Mouse (Mus musculus) hindbrain, embryonic 10.5 days (tissue): ENCODE measurements at regions not wholly inside any gene's neighbourhood (a gene's known extent, or its start where the extent isn't known, plus 50 kb on each side); places are given as distances from the start of the nearest gene placed in this dataset.
"Not testable (repeated sequence)": the region's sequence is repeated elsewhere in the genome, so short reads cannot be mapped to it uniquely, and the experiment has no call there.

ENCODE experiments used
- DNase-seq: peaks from one replicate; pipeline ENCODE4 v3.0.0-alpha.2; 2017; ENCODE audit warnings: low spot score
- H3K27ac ChIP-seq: fragments of 300-500 bp; sonication (generic); 2 replicates; pipeline ENCODE4 v1.5.1; 2016; ENCODE audit warnings: mild to moderate bottlenecking, moderate library complexity
- H3K27me3 ChIP-seq: fragments of 300-500 bp; sonication (generic); 2 replicates; pipeline ENCODE4 v1.6.1; 2016; ENCODE audit warnings: mild to moderate bottlenecking; ENCODE audit not compliant: poor library complexity, insufficient read depth, severe bottlenecking
- H3K36me3 ChIP-seq: fragments of 300-500 bp; sonication (generic); 2 replicates; pipeline ENCODE4 v1.6.1; 2016; ENCODE audit warnings: mild to moderate bottlenecking, moderate library complexity
- H3K4me1 ChIP-seq: fragments of 300-500 bp; sonication (generic); replicated peaks from 2 replicates; pipeline ENCODE4 v1.6.1; 2016; ENCODE audit warnings: mild to moderate bottlenecking
- H3K4me3 ChIP-seq: fragments of 300-500 bp; sonication (generic); 2 replicates; pipeline ENCODE4 v1.5.1; 2016; ENCODE audit warnings: mild to moderate bottlenecking, moderate library complexity
- H3K9me3 ChIP-seq: fragments of 300-500 bp; sonication (generic); 2 replicates; pipeline ENCODE4 v1.6.1; 2016; ENCODE audit warnings: mild to moderate bottlenecking, moderate library complexity
- WGBS: fragments of 180-500 bp; shearing (Covaris S2); methylation state at CpG from one replicate; pipeline ENCODE4 v1.1.7; 2016; 5-methylcytosine and 5-hydroxymethylcytosine counted together

- no peak overlapping the region for H3K27ac ChIP-seq
- 84% methylated on average over 2 of the region's 2 CpGs for whole genome bisulfite sequencing
- DNase-seq = no peak
- no peaks in the 10 kb centered on the region for H3K36me3 ChIP-seq
- H3K4me1 ChIP-seq = no peaks in the 10 kb centered on the region; the same call in 1 of the 2 replicates
- H3K4me3 ChIP-seq = no peak overlapping the region
- no peaks in the 10 kb centered on the region for H3K27me3 ChIP-seq
- no peaks in the 10 kb centered on the region for H3K9me3 ChIP-seq
Measured at GRCm38 (mm10) chr12:45464952-45465351, 390.4 kb upstream of the Stxbp6 start.

GRCm38 (mm10) chr12:45458746-45459145 lies 384.2 kb upstream of the Stxbp6 start:
- H3K27me3 ChIP-seq, H3K9me3 ChIP-seq, H3K27ac ChIP-seq, H3K4me1 ChIP-seq, H3K4me3 ChIP-seq, H3K36me3 ChIP-seq, DNase-seq: not testable (repeated sequence)
- 84% methylated on average over 8 of the region's 8 CpGs for WGBS

DNA sequence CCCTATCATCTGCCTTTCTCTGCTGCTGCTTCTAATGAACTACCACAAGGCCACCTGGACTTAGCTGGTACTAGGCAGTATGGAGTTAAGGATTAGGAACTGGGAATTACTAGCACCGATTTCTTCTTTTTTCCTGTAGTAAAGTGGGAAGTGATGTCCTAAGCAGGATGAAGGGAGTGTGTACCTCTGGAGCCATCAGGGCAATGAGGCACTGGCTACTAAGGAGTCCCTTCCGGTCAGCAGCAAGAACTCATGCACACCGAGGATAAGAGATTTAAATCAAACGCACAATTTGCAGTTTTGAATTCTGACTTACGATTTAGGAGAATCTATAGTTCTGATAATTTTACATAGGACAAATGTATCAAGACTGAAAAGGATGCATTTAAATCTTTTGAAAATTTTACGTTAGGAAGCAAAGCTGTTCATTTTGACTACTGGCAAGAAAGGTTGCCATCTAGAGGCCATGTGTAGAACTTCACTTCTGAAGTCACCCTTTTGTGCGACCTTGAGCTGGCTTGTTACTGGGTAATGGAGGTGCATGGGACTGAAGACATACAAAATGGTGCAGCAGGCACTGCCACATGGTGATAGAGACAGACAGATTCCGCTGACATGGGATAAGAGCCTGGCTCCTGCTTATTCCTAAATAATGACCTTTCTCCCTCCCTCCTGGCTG lies 369.1 kb upstream of the Stxbp6 start:
- whole genome bisulfite sequencing = 59% methylated on average over 8 of the region's 8 CpGs
- Histone ChIP-seq H3K9me3 (no peaks in the 10 kb centered on the region), H3K4me1 (no peaks in the 10 kb centered on the region), H3K27me3 (no peaks in the 10 kb centered on the region), H3K36me3 (no peaks in the 10 kb centered on the region), H3K4me3 (no peak overlapping the region), H3K27ac (no peak overlapping the region)
- peak; percentile 30 for DNase-seq

GRCm38 (mm10) chr12:45442474-45442873 lies 368.0 kb upstream of the Stxbp6 start:
- no peak for DNase-seq
- Histone ChIP-seq H3K4me1 (no peaks in the 10 kb centered on the region), H3K27ac (no peak overlapping the region), H3K4me3 (no peak overlapping the region), H3K36me3 (no peaks in the 10 kb centered on the region), H3K9me3 (no peaks in the 10 kb centered on the region), H3K27me3 (no peaks in the 10 kb centered on the region)
- 69% methylated on average over 4 of the region's 4 CpGs for WGBS

DNA sequence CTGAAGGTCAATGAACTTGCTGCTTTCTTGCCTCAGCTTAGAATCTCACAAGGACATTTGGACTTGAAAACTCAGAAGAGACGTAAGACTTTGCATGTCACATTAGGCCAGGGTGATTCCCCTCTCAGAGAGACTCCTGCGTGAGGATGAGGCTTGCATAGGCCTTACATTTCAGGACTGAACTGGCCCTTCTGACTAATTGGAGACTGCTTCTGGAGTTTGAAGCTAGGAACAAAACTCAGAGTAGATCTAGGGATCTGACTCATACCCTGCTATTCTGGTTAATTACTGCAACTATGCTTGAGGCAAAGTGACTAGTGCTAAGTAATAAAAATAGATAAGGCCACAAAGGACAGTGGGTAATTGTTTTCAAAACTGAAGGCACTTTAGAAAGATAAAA lies 365.2 kb upstream of the Stxbp6 start:
- H3K9me3 ChIP-seq = no peaks in the 10 kb centered on the region
- no peak for DNase-seq
- 86% methylated on average over 2 of the region's 2 CpGs for whole genome bisulfite sequencing
- no peak overlapping the region for H3K4me3 ChIP-seq
- no peaks in the 10 kb centered on the region for H3K36me3 ChIP-seq
- H3K27me3 ChIP-seq = no peaks in the 10 kb centered on the region
- H3K27ac ChIP-seq = no peak overlapping the region
- H3K4me1 ChIP-seq = no peaks in the 10 kb centered on the region

DNA sequence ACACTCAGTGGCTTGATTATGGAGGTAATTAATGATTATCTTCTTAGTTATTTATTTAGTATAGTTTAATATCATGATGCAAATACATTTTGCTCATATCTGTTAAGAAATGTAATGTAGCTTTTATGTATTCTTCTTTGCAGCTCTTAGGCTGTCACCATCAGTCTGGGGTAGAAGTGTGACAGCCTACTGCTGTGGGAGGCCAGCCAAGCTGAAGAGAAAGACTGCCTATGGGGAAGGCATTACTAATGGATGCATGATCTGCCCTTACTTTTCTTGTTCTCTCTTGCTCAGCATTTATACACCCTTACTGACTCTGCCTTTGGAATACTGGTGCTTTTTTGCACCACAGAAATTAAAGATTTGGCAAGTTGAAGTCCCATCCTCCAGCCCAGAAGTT lies 362.8 kb upstream of the Stxbp6 start:
- DNase-seq = no peak
- H3K27me3 ChIP-seq = no peaks in the 10 kb centered on the region
- H3K4me1 ChIP-seq = no peaks in the 10 kb centered on the region
- H3K36me3 ChIP-seq = no peaks in the 10 kb centered on the region
- no peaks in the 10 kb centered on the region for H3K9me3 ChIP-seq
- H3K27ac ChIP-seq = no peak overlapping the region
- H3K4me3 ChIP-seq = no peak overlapping the region

DNA sequence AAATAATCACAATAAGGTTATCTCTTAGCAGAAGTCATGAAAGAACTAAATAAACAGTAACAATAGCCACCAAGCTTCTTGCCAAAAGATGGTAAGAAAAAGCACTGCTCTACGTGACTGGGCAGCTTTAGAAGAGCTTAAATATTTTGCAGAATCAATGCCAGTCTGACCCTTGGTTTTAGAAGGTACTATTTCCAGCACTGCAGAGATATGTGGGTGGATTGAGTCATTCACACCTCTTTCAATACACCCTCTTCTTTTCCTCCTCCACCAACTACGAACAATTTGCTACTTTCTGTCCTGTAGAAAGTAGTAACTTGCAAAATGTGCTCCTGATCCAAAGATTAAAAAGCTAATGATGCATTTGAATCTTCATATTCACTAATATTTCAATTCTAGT lies 324.9 kb upstream of the Stxbp6 start:
- Histone ChIP-seq H3K36me3 (no peaks in the 10 kb centered on the region), H3K27ac (no peak overlapping the region), H3K27me3 (no peaks in the 10 kb centered on the region), H3K9me3 (no peaks in the 10 kb centered on the region), H3K4me1 (no peaks in the 10 kb centered on the region), H3K4me3 (no peak overlapping the region)
- DNase-seq = no peak
- 74% methylated on average over 2 of the region's 2 CpGs for WGBS

GRCm38 (mm10) chr12:45384864-45385263 lies 310.4 kb upstream of the Stxbp6 start:
- Histone ChIP-seq H3K4me3 (no peak overlapping the region), H3K27me3 (no peaks in the 10 kb centered on the region), H3K36me3 (no peaks in the 10 kb centered on the region), H3K9me3 (peaks cover 14% of the 10 kb centered on the region; the same call in 1 of the 2 replicates), H3K27ac (no peak overlapping the region), H3K4me1 (no peaks in the 10 kb centered on the region)
- WGBS = 59% methylated on average over 3 of the region's 3 CpGs
- DNase-seq = no peak
